ENCODE assay signal across 14 mouse cellular contexts in the genomic region with DNA sequence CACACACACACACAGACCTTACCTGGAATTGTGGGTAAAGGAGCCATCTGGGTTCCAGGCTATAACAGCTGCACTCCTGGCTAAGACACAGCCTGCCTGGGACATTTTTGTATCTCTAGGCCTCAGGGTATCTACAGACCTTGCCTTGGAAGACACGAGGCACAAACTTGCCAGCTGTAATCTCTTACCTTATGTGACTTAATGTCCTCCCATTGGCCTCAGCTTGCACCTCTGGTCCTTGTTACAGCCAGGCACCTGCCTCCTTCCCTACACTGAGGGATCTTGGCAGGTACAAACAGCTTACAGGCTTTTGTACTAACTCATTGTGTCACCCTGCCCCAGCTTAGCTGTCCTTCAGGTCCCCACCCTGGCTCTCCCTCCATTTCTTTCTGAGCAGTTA. TPM values are rescaled to one million over a fixed set of nuclear protein-coding genes. Genes with fewer than 3 reads are reported as not detected.
DNase-seq lines count a peak whose midpoint lies in the region; ATAC-seq and TF ChIP-seq lines count a peak whose summit lies in the region.
"Had no signal": no experiment of that assay in that cellular context is flagged by ENCODE, and none has a peak within 500 bp of the region (broad histone marks: within the 10 kb centered on the region; RNA-seq: fewer than 3 reads in every experiment).

No protein-coding gene starts in this region.

- H3K27ac ChIP-seq in intestine, embryonic 15.5 days: no peak overlapping the region
- H3K27ac ChIP-seq in intestine, postnatal 0 days (ENCODE audit: low read depth, low read length): no peak overlapping the region
- H3K27ac ChIP-seq in embryonic facial prominence, embryonic 10.5 days (replicated peaks): peak overlapping the region; percentile 72; the same call in 1 of the 2 replicates
- no peak overlapping the region for H3K27ac ChIP-seq in liver, postnatal 0 days (ENCODE audit: low read depth)
- H3K27ac ChIP-seq: kidney, embryonic 15.5 days; limb, embryonic 13.5 days had no signal

- no peak overlapping the region for H3K4me3 ChIP-seq in intestine, embryonic 15.5 days (replicated peaks)
- H3K4me3 ChIP-seq in intestine, postnatal 0 days (ENCODE audit: low read depth, low read length): no peak overlapping the region
- H3K4me3 ChIP-seq in embryonic facial prominence, embryonic 10.5 days: no peak overlapping the region
- H3K4me3 ChIP-seq in liver, postnatal 0 days (ENCODE audit: low read depth, low read length): no peak overlapping the region
- H3K4me3 ChIP-seq: kidney, embryonic 15.5 days; limb, embryonic 13.5 days had no signal

- TF ChIP-seq EP300 in liver, postnatal 0 days (IDR thresholded peaks at IDR 0.05; ENCODE audit: low read depth): no peak

- H3K4me1 ChIP-seq in intestine, embryonic 15.5 days (replicated peaks): no peaks in the 10 kb centered on the region
- no peaks in the 10 kb centered on the region for H3K4me1 ChIP-seq in intestine, postnatal 0 days (replicated peaks; ENCODE audit: control insufficient read depth, insufficient read depth, low read length)
- peaks cover 40% of the 10 kb centered on the region for H3K4me1 ChIP-seq in embryonic facial prominence, embryonic 10.5 days
- no peaks in the 10 kb centered on the region for H3K4me1 ChIP-seq in liver, postnatal 0 days (ENCODE audit: insufficient read depth)

- H3K4me2 ChIP-seq in intestine, embryonic 15.5 days (replicated peaks): no peak overlapping the region
- no peak overlapping the region for H3K4me2 ChIP-seq in intestine, postnatal 0 days (replicated peaks; ENCODE audit: low read depth)
- no peak overlapping the region for H3K4me2 ChIP-seq in liver, postnatal 0 days (ENCODE audit: low read depth, low read length)
- H3K4me2 ChIP-seq: kidney, embryonic 15.5 days; limb, embryonic 13.5 days had no signal

- 0 out of 2 replicates have a peak, but pooled peaks have one; percentile 17 for ATAC-seq in intestine, embryonic 15.5 days
- ATAC-seq in intestine, postnatal 0 days: no peak
- ATAC-seq in liver, postnatal 0 days: 0 out of 2 replicates have a peak, but pooled peaks have one; percentile 29

- H3K9ac ChIP-seq in intestine, embryonic 15.5 days: no peak overlapping the region
- H3K9ac ChIP-seq in intestine, postnatal 0 days (ENCODE audit: low read depth, low read length): no peak overlapping the region
- no peak overlapping the region for H3K9ac ChIP-seq in liver, postnatal 0 days (replicated peaks)
- H3K9ac ChIP-seq: kidney, embryonic 15.5 days; limb, embryonic 13.5 days had no signal

- 13% methylated on average over 1 of the region's 1 CpGs for WGBS in intestine, embryonic 15.5 days
- WGBS in intestine, postnatal 0 days: 10% methylated on average over 1 of the region's 1 CpGs
- WGBS in embryonic facial prominence, embryonic 10.5 days: 24% methylated on average over 1 of the region's 1 CpGs
- WGBS in liver, postnatal 0 days (ENCODE audit: insufficient replicate concordance): 47% methylated on average over 1 of the region's 1 CpGs

- peak; percentile 34 for DNase-seq in cerebellum, adult 9-10 months
- no peak for DNase-seq in cerebellum, postnatal 25 days
- DNase-seq in embryonic facial prominence, embryonic 10.5 days (ENCODE audit: low spot score): no peak
- no peak for DNase-seq in liver, postnatal 0 days
- no peak for DNase-seq in right cerebral cortex, postnatal 14 days
- DNase-seq in adrenal gland, postnatal 4 days (ENCODE audit: low spot score in 2 of 2): no peak

- H3K36me3 ChIP-seq in intestine, embryonic 15.5 days: no peaks in the 10 kb centered on the region
- no peaks in the 10 kb centered on the region for H3K36me3 ChIP-seq in intestine, postnatal 0 days (ENCODE audit: control insufficient read depth, insufficient read depth)
- H3K36me3 ChIP-seq in embryonic facial prominence, embryonic 10.5 days (replicated peaks): no peaks in the 10 kb centered on the region
- no peaks in the 10 kb centered on the region for H3K36me3 ChIP-seq in liver, postnatal 0 days (replicated peaks; ENCODE audit: insufficient read depth, low read length)
- H3K36me3 ChIP-seq: kidney, embryonic 15.5 days; limb, embryonic 13.5 days had no signal

- H3K9me3 ChIP-seq in intestine, embryonic 15.5 days: no peaks in the 10 kb centered on the region
- H3K9me3 ChIP-seq in intestine, postnatal 0 days (ENCODE audit: control insufficient read depth): no peaks in the 10 kb centered on the region
- no peaks in the 10 kb centered on the region for H3K9me3 ChIP-seq in embryonic facial prominence, embryonic 10.5 days
- no peaks in the 10 kb centered on the region for H3K9me3 ChIP-seq in liver, postnatal 0 days (ENCODE audit: low read length)
- H3K9me3 ChIP-seq: kidney, embryonic 15.5 days; limb, embryonic 13.5 days had no signal

- TF ChIP-seq CTCF in intestine, postnatal 0 days (IDR thresholded peaks at IDR 0.05; ENCODE audit: low read depth): no peak
- no peak for TF ChIP-seq CTCF in liver, postnatal 0 days (IDR thresholded peaks at IDR 0.05; ENCODE audit: low read depth)

- H3K27me3 ChIP-seq in intestine, embryonic 15.5 days (replicated peaks): no peaks in the 10 kb centered on the region
- no peaks in the 10 kb centered on the region for H3K27me3 ChIP-seq in intestine, postnatal 0 days (replicated peaks; ENCODE audit: control insufficient read depth, insufficient read depth, low read length)
- no peaks in the 10 kb centered on the region for H3K27me3 ChIP-seq in embryonic facial prominence, embryonic 10.5 days (replicated peaks; ENCODE audit: low read depth, poor library complexity, severe bottlenecking)
- no peaks in the 10 kb centered on the region for H3K27me3 ChIP-seq in liver, postnatal 0 days (ENCODE audit: insufficient read depth, low read length)
- H3K27me3 ChIP-seq: kidney, embryonic 15.5 days; limb, embryonic 13.5 days had no signal

RNA-seq across cellular contexts. Expression of a gene that starts 9.0 kb away (rescaled TPM):
- polyA plus RNA-seq in intestine, embryonic 15.5 days (2015; fragmentation: Nextera tagmentation; extraction: Ambion mirVana): 1.7 and 2.6 TPM in 2 replicates
- polyA plus RNA-seq in intestine, postnatal 0 days (2015; fragmentation: Nextera tagmentation; extraction: Ambion mirVana): 1.2 and 1.3 TPM in 2 replicates
- polyA plus RNA-seq in embryonic facial prominence, embryonic 10.5 days (2016; fragmentation: Nextera tagmentation; extraction: Ambion mirVana): 4.0 and 5.2 TPM in 2 replicates
- 0.49 and 0.67 TPM in 2 replicates for polyA plus RNA-seq in liver, postnatal 0 days (2015; fragmentation: Nextera tagmentation; extraction: Ambion mirVana)
- total RNA-seq in adrenal gland, postnatal 4 days (2021): 1 to 10 TPM; 3.6 to 7.2 TPM

RNA-seq across cellular contexts. Expression of a gene that starts 45.5 kb away (rescaled TPM):
- not detected in 2 replicates for polyA plus RNA-seq in intestine, embryonic 15.5 days (2015; fragmentation: Nextera tagmentation; extraction: Ambion mirVana)
- not detected in 2 replicates for polyA plus RNA-seq in intestine, postnatal 0 days (2015; fragmentation: Nextera tagmentation; extraction: Ambion mirVana)
- not detected in 2 replicates for polyA plus RNA-seq in embryonic facial prominence, embryonic 10.5 days (2016; fragmentation: Nextera tagmentation; extraction: Ambion mirVana)
- not detected in 2 replicates for polyA plus RNA-seq in liver, postnatal 0 days (2015; fragmentation: Nextera tagmentation; extraction: Ambion mirVana)
- total RNA-seq in adrenal gland, postnatal 4 days (2021): not detected
- total RNA-seq: gastrocnemius, postnatal 4 days; heart, postnatal 36 days; layer of hippocampus, postnatal 14 days had no signal
- polyA plus RNA-seq: kidney, embryonic 15.5 days; limb, embryonic 13.5 days had no signal

RNA-seq across cellular contexts. Expression of a gene that starts 57.8 kb away (rescaled TPM):
- polyA plus RNA-seq in intestine, embryonic 15.5 days (2015; fragmentation: Nextera tagmentation; extraction: Ambion mirVana): not detected in 2 replicates
- polyA plus RNA-seq in intestine, postnatal 0 days (2015; fragmentation: Nextera tagmentation; extraction: Ambion mirVana): not detected in 2 replicates
- polyA plus RNA-seq in embryonic facial prominence, embryonic 10.5 days (2016; fragmentation: Nextera tagmentation; extraction: Ambion mirVana): not detected in 2 replicates
- not detected in 2 replicates for polyA plus RNA-seq in liver, postnatal 0 days (2015; fragmentation: Nextera tagmentation; extraction: Ambion mirVana)
- not detected for total RNA-seq in adrenal gland, postnatal 4 days (2021)
- total RNA-seq: gastrocnemius, postnatal 4 days; heart, postnatal 36 days; layer of hippocampus, postnatal 14 days had no signal
- polyA plus RNA-seq: kidney, embryonic 15.5 days; limb, embryonic 13.5 days; thymus, postnatal 0 days had no signal
